Mouse (Mus musculus): ENCODE results near the gene Gm49358. TPM values are rescaled to one million over a fixed set of nuclear protein-coding genes. Genes with fewer than 3 reads are reported as not detected.
A peak's percentile ranks its signal among the peaks of the same experiment; 100 is the strongest.

Gene Gm49358
- polyA plus RNA-seq, 1 experiment from 2014 or later = not detected

- no peaks in the 10 kb centered on the region for H3K27me3 ChIP-seq (ENCODE audit: low read depth, poor library complexity, severe bottlenecking)
- WGBS = 91% methylated on average over 9 of the region's 9 CpGs
- no peak overlapping the region for H3K27ac ChIP-seq (replicated peaks)
- H3K4me1 ChIP-seq = peaks cover 5% of the 10 kb centered on the region; the same call in 1 of the 2 replicates
- no peak for DNase-seq (ENCODE audit: low spot score)
- H3K9me3 ChIP-seq (replicated peaks) = no peaks in the 10 kb centered on the region
- no peaks in the 10 kb centered on the region for H3K36me3 ChIP-seq
- H3K4me3 ChIP-seq = no peak overlapping the region
These were observed 31.2 kb downstream of the Gm49358 start for GRCm38 (mm10) chr10:86794794-86795535.

GRCm38 (mm10) chr10:86796073-86796741, 32.4 kb downstream of the Gm49358 start:
- H3K27me3 ChIP-seq (ENCODE audit: low read depth, poor library complexity, severe bottlenecking) = no peaks in the 10 kb centered on the region
- H3K4me3 ChIP-seq = no peak overlapping the region
- no peak for DNase-seq (ENCODE audit: low spot score)
- no peaks in the 10 kb centered on the region for H3K9me3 ChIP-seq (replicated peaks)
- no peak overlapping the region for H3K27ac ChIP-seq (replicated peaks)
- 91% methylated on average over 5 of the region's 5 CpGs for WGBS
- H3K4me1 ChIP-seq = peaks cover 5% of the 10 kb centered on the region; the same call in 1 of the 2 replicates
- no peaks in the 10 kb centered on the region for H3K36me3 ChIP-seq

DNA sequence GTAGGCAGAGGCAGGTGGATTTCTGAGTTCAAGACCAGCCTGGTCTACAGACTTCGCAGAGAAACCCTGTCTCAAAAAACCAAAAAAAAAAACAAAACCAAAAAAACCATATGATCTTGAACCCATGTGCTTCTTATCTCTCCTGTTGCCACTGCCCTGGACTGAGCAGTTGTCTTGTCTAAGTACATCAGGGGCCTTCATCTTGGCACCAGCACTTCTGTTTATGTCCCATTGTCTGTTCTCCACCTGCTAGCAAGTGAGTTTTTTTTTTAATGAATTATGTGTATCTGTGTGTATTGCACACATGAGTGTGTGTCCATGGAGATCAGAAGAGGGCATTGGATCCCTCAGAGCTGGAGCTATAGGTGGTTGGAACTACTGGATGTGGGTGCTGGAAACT, 43.6 kb downstream of the Gm49358 start:
- no peaks in the 10 kb centered on the region for H3K4me1 ChIP-seq
- H3K27me3 ChIP-seq (ENCODE audit: low read depth, poor library complexity, severe bottlenecking) = no peaks in the 10 kb centered on the region
- no peak overlapping the region for H3K27ac ChIP-seq (replicated peaks)
- H3K4me3 ChIP-seq = no peak overlapping the region
- WGBS = 86% methylated on average over 1 of the region's 1 CpGs
- DNase-seq (ENCODE audit: low spot score) = no peak
- H3K9me3 ChIP-seq (replicated peaks) = no peaks in the 10 kb centered on the region
- no peaks in the 10 kb centered on the region for H3K36me3 ChIP-seq

DNA sequence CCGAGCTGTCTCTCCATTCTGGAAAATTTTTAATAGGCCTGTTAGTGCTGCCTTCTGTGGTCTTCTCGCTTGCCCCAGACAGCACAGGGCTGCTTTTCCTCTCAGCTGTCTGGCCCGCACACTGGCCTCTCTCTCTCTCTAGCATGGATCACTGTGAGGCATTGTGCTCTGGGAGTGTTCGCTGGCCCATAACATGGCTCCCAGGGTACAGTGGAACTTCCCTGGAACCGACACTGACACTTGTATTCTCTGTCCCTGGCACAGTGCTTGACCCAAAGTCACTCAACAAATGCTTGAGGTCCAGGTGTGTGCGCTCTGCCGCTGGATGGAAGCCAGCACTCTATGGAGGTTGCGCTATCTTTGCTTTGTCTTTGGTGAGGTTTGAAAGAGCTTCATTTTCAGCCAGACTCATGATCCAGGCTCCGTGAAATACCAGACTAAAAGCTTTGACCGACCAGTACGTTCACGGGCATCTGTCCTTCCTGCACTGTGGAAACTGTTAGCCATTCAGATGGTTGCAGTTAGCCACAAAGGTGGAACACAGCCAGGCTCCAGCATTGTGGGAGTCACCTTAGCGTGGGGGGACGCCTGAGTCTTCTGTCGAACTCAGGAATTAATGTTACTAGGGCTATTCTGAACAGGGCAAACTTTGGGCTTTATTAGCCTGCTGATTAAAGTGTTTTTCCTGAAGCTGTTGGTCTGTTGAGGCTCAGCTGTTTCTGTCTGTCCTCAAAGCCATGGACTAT, 44.4 kb downstream of the Gm49358 start:
- H3K27ac ChIP-seq (replicated peaks) = no peak overlapping the region
- H3K36me3 ChIP-seq = no peaks in the 10 kb centered on the region
- no peaks in the 10 kb centered on the region for H3K27me3 ChIP-seq (ENCODE audit: low read depth, poor library complexity, severe bottlenecking)
- H3K9me3 ChIP-seq (replicated peaks) = no peaks in the 10 kb centered on the region
- 83% methylated on average over 15 of the region's 15 CpGs for WGBS
- no peak for DNase-seq (ENCODE audit: low spot score)
- H3K4me1 ChIP-seq = no peaks in the 10 kb centered on the region
- no peak overlapping the region for H3K4me3 ChIP-seq

GRCm38 (mm10) chr10:86810000-86810399, 46.2 kb downstream of the Gm49358 start:
- H3K27ac ChIP-seq (replicated peaks) = no peak overlapping the region
- no peak for DNase-seq (ENCODE audit: low spot score)
- H3K4me1 ChIP-seq = peaks cover 3% of the 10 kb centered on the region; the same call in 1 of the 2 replicates
- WGBS = 84% methylated on average over 9 of the region's 9 CpGs
- no peaks in the 10 kb centered on the region for H3K9me3 ChIP-seq (replicated peaks)
- no peaks in the 10 kb centered on the region for H3K27me3 ChIP-seq (ENCODE audit: low read depth, poor library complexity, severe bottlenecking)
- H3K4me3 ChIP-seq = no peak overlapping the region
- no peaks in the 10 kb centered on the region for H3K36me3 ChIP-seq

GRCm38 (mm10) chr10:86810612-86811011, 46.8 kb downstream of the Gm49358 start:
- Histone ChIP-seq H3K9me3 (replicated peaks) (no peaks in the 10 kb centered on the region), H3K4me3 (no peak overlapping the region), H3K4me1 (peaks cover 3% of the 10 kb centered on the region; the same call in 1 of the 2 replicates), H3K27ac (replicated peaks) (no peak overlapping the region), H3K27me3 (ENCODE audit: low read depth, poor library complexity, severe bottlenecking) (no peaks in the 10 kb centered on the region), H3K36me3 (no peaks in the 10 kb centered on the region)
- WGBS = 83% methylated on average over 5 of the region's 5 CpGs
- no peak for DNase-seq (ENCODE audit: low spot score)

DNA sequence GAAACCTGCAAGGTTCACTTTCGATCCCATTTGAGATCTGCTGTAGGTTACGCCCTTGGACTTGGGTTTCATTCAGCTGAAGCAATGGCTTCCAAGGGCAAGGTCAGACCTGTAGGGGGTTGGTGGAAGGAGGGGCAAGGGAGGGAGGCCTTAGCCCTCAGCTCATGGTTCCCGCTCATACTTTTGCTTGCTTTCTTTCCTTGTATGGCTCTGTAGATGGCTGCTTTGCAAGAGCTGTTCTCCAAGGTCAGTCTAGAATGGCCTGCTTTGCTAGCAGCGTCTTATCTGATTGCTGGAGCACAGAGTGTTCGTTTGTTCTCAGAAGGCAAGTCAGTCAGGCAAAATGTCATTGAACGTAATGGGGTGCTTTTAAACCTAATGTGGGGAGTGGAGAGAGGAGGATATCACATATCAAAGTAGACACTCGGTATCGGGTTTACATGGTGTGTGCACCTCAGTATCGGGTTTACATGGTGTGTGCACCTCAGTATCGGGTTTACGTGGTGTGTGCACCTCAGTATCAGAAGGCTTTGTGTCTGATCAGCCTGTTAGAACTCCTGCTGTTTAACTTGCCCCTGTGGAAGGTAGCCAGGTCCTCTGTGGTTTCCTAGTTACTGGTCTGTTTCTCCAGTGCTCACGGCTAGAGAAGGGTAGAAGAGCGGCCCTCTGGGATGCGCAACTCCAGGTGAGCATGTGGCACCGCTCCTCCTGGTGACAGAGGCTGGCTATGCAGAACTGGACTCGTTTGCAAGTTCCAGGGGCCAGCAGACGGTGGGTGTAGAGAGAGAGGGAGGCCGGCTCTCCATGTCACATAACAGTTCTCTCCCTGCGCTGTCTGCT, 50.7 kb downstream of the Gm49358 start:
- no peak for DNase-seq (ENCODE audit: low spot score)
- no peak overlapping the region for H3K4me3 ChIP-seq
- H3K27me3 ChIP-seq (ENCODE audit: low read depth, poor library complexity, severe bottlenecking) = no peaks in the 10 kb centered on the region
- WGBS = 87% methylated on average over 19 of the region's 19 CpGs
- peaks cover 8% of the 10 kb centered on the region for H3K4me1 ChIP-seq
- no peaks in the 10 kb centered on the region for H3K36me3 ChIP-seq
- H3K27ac ChIP-seq (replicated peaks) = 0 out of 2 replicates have a peak overlapping the region, but pooled peaks have one; percentile 11
- H3K9me3 ChIP-seq (replicated peaks) = no peaks in the 10 kb centered on the region

- H3K9me3 ChIP-seq (replicated peaks) = no peaks in the 10 kb centered on the region
- WGBS = 85% methylated on average over 7 of the region's 7 CpGs
- H3K27ac ChIP-seq (replicated peaks) = 0 out of 2 replicates have a peak overlapping the region, but pooled peaks have one; percentile 11
- DNase-seq (ENCODE audit: low spot score) = no peak
- H3K4me1 ChIP-seq = peaks cover 14% of the 10 kb centered on the region
- H3K36me3 ChIP-seq = no peaks in the 10 kb centered on the region
- no peak overlapping the region for H3K4me3 ChIP-seq
- H3K27me3 ChIP-seq (ENCODE audit: low read depth, poor library complexity, severe bottlenecking) = no peaks in the 10 kb centered on the region
These were observed 51.4 kb downstream of the Gm49358 start for GRCm38 (mm10) chr10:86815133-86815532.

DNA sequence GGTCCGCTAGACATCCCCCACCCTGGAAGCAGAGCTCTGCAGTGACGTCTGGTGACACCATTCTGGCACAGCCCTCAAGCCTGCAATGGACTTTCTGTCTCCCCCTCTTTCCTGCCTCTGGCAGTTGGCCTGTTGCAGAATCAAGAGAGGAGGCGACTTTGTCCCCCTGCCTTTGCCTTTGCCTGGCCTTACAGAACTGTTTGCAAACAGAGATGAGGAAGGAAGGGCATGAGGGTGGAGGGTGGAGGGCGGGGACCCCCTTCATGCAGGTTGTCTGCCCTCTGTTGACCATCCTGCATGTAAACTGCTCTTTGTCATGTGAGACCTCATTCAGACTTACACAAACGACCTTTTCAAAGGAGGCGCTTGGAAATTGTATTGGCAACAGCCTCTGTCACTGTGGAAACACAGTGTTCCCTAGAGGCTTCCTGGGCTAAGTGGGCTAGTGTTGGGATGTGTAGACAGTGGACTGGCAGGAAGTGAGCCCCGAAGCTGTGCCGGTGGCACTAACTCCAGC, 55.9 kb downstream of the Gm49358 start:
- H3K27me3 ChIP-seq (ENCODE audit: low read depth, poor library complexity, severe bottlenecking) = peaks cover 4% of the 10 kb centered on the region; the same call in 1 of the 2 replicates
- H3K9me3 ChIP-seq (replicated peaks) = no peaks in the 10 kb centered on the region
- H3K4me3 ChIP-seq = no peak overlapping the region
- 40% methylated on average over 8 of the region's 8 CpGs for WGBS
- H3K4me1 ChIP-seq = peaks cover 15% of the 10 kb centered on the region
- peak overlapping the region; percentile 73 for H3K27ac ChIP-seq (replicated peaks)
- H3K36me3 ChIP-seq = peaks cover 3% of the 10 kb centered on the region; the same call in 1 of the 2 replicates
- DNase-seq (ENCODE audit: low spot score) = peak; percentile 38

GRCm38 (mm10) chr10:86821014-86821413, 57.2 kb downstream of the Gm49358 start:
- Histone ChIP-seq H3K27ac (replicated peaks) (no peak overlapping the region), H3K4me1 (peaks cover 15% of the 10 kb centered on the region), H3K9me3 (replicated peaks) (no peaks in the 10 kb centered on the region), H3K36me3 (peaks cover 6% of the 10 kb centered on the region; the same call in 1 of the 2 replicates), H3K27me3 (ENCODE audit: low read depth, poor library complexity, severe bottlenecking) (peaks cover 4% of the 10 kb centered on the region; the same call in 1 of the 2 replicates), H3K4me3 (no peak overlapping the region)
- no peak for DNase-seq (ENCODE audit: low spot score)
- 92% methylated on average over 7 of the region's 7 CpGs for WGBS

DNA sequence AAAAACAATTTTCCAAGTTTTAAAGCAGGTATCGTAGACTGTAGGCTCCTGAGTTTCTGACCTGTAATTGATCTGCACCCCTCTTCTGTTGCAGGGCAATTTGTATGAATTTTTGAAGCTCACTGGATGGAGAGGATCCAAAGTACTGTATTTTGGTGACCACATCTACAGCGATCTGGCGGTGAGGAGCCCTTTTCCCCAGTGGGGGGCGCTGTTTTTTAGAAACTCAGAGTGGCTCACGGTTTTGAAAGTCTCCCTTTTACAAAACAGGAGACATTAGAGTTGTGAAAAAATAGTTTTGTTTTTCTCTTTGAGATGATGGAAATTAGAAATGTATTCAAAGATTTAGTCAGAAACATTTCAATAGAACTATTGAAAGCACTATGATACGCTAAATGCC, 60.3 kb downstream of the Gm49358 start:
- no peak for DNase-seq (ENCODE audit: low spot score)
- Histone ChIP-seq H3K4me3 (no peak overlapping the region), H3K27me3 (ENCODE audit: low read depth, poor library complexity, severe bottlenecking) (peaks cover 4% of the 10 kb centered on the region; the same call in 1 of the 2 replicates), H3K4me1 (peaks cover 14% of the 10 kb centered on the region), H3K9me3 (replicated peaks) (peaks cover 2% of the 10 kb centered on the region; the same call in 1 of the 2 replicates), H3K36me3 (peaks cover 8% of the 10 kb centered on the region; the same call in 1 of the 2 replicates), H3K27ac (replicated peaks) (no peak overlapping the region)
- 85% methylated on average over 6 of the region's 6 CpGs for WGBS

All from midbrain, embryonic 10.5 days (tissue).